Mouse (Mus musculus): ENCODE data around the gene Mpst. TPM values are rescaled to one million over a fixed set of nuclear protein-coding genes. Genes with fewer than 3 reads are reported as not detected.

The Mpst gene
- total and polyA plus RNA-seq, 2 experiments from 2014 or later = 3.8 to 84.8 TPM

DNA sequence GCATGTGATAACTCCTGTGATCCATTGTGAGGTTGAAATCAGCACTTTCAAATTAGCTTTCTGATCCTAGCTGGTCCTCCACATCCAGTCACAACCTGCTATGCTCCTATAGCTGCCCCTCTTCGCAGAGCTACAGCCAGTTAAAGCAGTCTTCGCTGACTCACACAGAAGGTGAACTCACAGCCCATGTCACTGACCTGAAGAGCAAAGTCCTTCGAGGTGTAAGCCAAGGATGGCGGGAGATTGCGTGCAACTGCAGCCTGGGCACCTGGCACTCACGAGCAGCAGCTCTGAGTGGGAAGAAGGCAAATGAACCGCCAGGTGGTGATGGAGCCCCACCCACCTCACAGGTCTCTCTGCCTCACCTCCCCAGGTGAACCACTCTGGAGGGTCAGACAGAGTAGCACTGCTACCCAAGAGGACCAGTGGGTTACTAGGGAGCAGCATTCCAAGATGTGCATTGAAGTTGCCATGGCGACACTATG is 10.7 kb upstream of the Mpst start, which contains the start of gene Tex33:
Gene Tex33, minus strand, starts transcription at position 435 of the 485 bp plus-strand sequence.
- TF ChIP-seq CTCF (IDR thresholded peaks at IDR 0.05) = no peak
- H3K27ac ChIP-seq (ENCODE audit: low read depth, low read length) = no peak within 1 kb of the TSS
- no peak within 1 kb of the TSS for H3K9ac ChIP-seq (replicated peaks; ENCODE audit: low read length, poor library complexity, severe bottlenecking)
- no peaks in the 10 kb centered on the region for H3K9me3 ChIP-seq (ENCODE audit: low read length)
- no peaks in the 10 kb centered on the region for H3K4me1 ChIP-seq (ENCODE audit: insufficient read depth, low read length)
- ATAC-seq (ENCODE audit: low FRiP score) (no peak), DNase-seq (ENCODE audit: low spot score) (no peak)
- no peak within 1 kb of the TSS for H3K4me3 ChIP-seq (ENCODE audit: low read depth, low read length)
- WGBS = 82% methylated on average over 8 of the region's 8 CpGs
- no peaks in the 10 kb centered on the region for H3K27me3 ChIP-seq (ENCODE audit: insufficient read depth, low read length)
- no peaks in the 10 kb centered on the region for H3K36me3 ChIP-seq (ENCODE audit: insufficient read depth, low read length)
- H3K4me2 ChIP-seq (ENCODE audit: low read depth, low read length, poor library complexity, severe bottlenecking) = no peak within 1 kb of the TSS

DNA sequence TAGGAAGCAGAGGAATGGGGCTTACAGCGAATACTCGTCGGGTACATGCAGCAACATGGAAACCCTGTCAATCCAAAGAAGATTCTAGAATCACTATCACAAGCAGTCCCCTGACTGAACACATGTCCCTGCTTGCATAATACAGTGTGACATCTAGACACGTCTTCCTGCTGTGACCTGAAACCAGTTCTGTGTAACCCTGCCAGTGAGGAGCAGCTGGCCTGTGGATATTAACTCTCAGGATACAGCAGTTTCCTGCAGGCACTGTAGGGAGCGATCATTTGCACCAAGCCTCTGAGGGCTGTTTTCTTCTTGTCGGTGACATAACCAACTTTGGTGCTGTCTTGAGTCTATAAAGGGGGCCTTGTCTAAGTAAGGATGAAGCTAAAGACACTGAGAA is 4.9 kb upstream of the Mpst start:
- Histone ChIP-seq H3K9me3 (ENCODE audit: low read length) (no peaks in the 10 kb centered on the region), H3K4me2 (ENCODE audit: low read depth, low read length, poor library complexity, severe bottlenecking) (no peak overlapping the region), H3K27me3 (ENCODE audit: insufficient read depth, low read length) (no peaks in the 10 kb centered on the region), H3K9ac (replicated peaks; ENCODE audit: low read length, poor library complexity, severe bottlenecking) (no peak overlapping the region), H3K4me1 (ENCODE audit: insufficient read depth, low read length) (0 out of 2 replicates have a peak, but pooled peaks cover 6% of the 10 kb centered on the region), H3K27ac (ENCODE audit: low read depth, low read length) (no peak overlapping the region), H3K4me3 (ENCODE audit: low read depth, low read length) (no peak overlapping the region), H3K36me3 (ENCODE audit: insufficient read depth, low read length) (no peaks in the 10 kb centered on the region)
- ATAC-seq (ENCODE audit: low FRiP score) (no peak), DNase-seq (ENCODE audit: low spot score) (peak; percentile 70)
- 65% methylated on average over 6 of the region's 6 CpGs for WGBS
- TF ChIP-seq CTCF (IDR thresholded peaks at IDR 0.05) = no peak

- ATAC-seq (ENCODE audit: low FRiP score) (no peak), DNase-seq (ENCODE audit: low spot score) (peak; percentile 64)
- no peak overlapping the region for H3K9ac ChIP-seq (replicated peaks; ENCODE audit: low read length, poor library complexity, severe bottlenecking)
- 64% methylated on average over 4 of the region's 4 CpGs for WGBS
- H3K4me1 ChIP-seq (ENCODE audit: insufficient read depth, low read length) = 0 out of 2 replicates have a peak, but pooled peaks cover 6% of the 10 kb centered on the region
- no peak overlapping the region for H3K4me2 ChIP-seq (ENCODE audit: low read depth, low read length, poor library complexity, severe bottlenecking)
- TF ChIP-seq CTCF (IDR thresholded peaks at IDR 0.05) = no peak
- no peaks in the 10 kb centered on the region for H3K36me3 ChIP-seq (ENCODE audit: insufficient read depth, low read length)
- H3K27me3 ChIP-seq (ENCODE audit: insufficient read depth, low read length) = no peaks in the 10 kb centered on the region
- H3K9me3 ChIP-seq (ENCODE audit: low read length) = no peaks in the 10 kb centered on the region
- H3K4me3 ChIP-seq (ENCODE audit: low read depth, low read length) = no peak overlapping the region
- peak overlapping the region; percentile 57; the same call in 1 of the 2 replicates for H3K27ac ChIP-seq (ENCODE audit: low read depth, low read length)
These were observed 4.3 kb upstream of the Mpst start for GRCm38 (mm10) chr15:78401921-78402320.

- ATAC-seq (ENCODE audit: low FRiP score) = no peak
- TF ChIP-seq CTCF (IDR thresholded peaks at IDR 0.05) = no peak
- no peaks in the 10 kb centered on the region for H3K9me3 ChIP-seq (ENCODE audit: low read length)
- DNase-seq (ENCODE audit: low spot score) = no peak
- H3K4me1 ChIP-seq (ENCODE audit: insufficient read depth, low read length) = peaks cover 10% of the 10 kb centered on the region; the same call in 1 of the 2 replicates
- H3K36me3 ChIP-seq (ENCODE audit: insufficient read depth, low read length) = no peaks in the 10 kb centered on the region
- no peak overlapping the region for H3K4me3 ChIP-seq (ENCODE audit: low read depth, low read length)
- H3K4me2 ChIP-seq (ENCODE audit: low read depth, low read length, poor library complexity, severe bottlenecking) = no peak overlapping the region
- H3K27ac ChIP-seq (ENCODE audit: low read depth, low read length) = no peak overlapping the region
- no peaks in the 10 kb centered on the region for H3K27me3 ChIP-seq (ENCODE audit: insufficient read depth, low read length)
- H3K9ac ChIP-seq (replicated peaks; ENCODE audit: low read length, poor library complexity, severe bottlenecking) = no peak overlapping the region
- WGBS = 78% methylated on average over 7 of the region's 7 CpGs
These were observed 3.8 kb upstream of the Mpst start for GRCm38 (mm10) chr15:78402423-78402822.

GRCm38 (mm10) chr15:78403301-78403741 is 2.9 kb upstream of the Mpst start:
- Histone ChIP-seq H3K4me1 (ENCODE audit: insufficient read depth, low read length) (peaks cover 14% of the 10 kb centered on the region), H3K4me3 (ENCODE audit: low read depth, low read length) (no peak overlapping the region), H3K27me3 (ENCODE audit: insufficient read depth, low read length) (0 out of 2 replicates have a peak, but pooled peaks cover 3% of the 10 kb centered on the region), H3K4me2 (ENCODE audit: low read depth, low read length, poor library complexity, severe bottlenecking) (no peak overlapping the region), H3K9me3 (ENCODE audit: low read length) (no peaks in the 10 kb centered on the region), H3K36me3 (ENCODE audit: insufficient read depth, low read length) (no peaks in the 10 kb centered on the region), H3K9ac (replicated peaks; ENCODE audit: low read length, poor library complexity, severe bottlenecking) (no peak overlapping the region), H3K27ac (ENCODE audit: low read depth, low read length) (peak overlapping the region; percentile 58)
- DNase-seq (ENCODE audit: low spot score) = no peak
- ATAC-seq (ENCODE audit: low FRiP score) = no peak
- no peak for TF ChIP-seq CTCF (IDR thresholded peaks at IDR 0.05)
- WGBS = 44% methylated on average over 3 of the region's 3 CpGs

- no peak overlapping the region for H3K4me2 ChIP-seq (ENCODE audit: low read depth, low read length, poor library complexity, severe bottlenecking)
- TF ChIP-seq CTCF (IDR thresholded peaks at IDR 0.05) = no peak
- H3K36me3 ChIP-seq (ENCODE audit: insufficient read depth, low read length) = no peaks in the 10 kb centered on the region
- H3K27me3 ChIP-seq (ENCODE audit: insufficient read depth, low read length) = peaks cover 9% of the 10 kb centered on the region; the same call in 1 of the 2 replicates
- peak overlapping the region; percentile 58; the same call in 1 of the 2 replicates for H3K27ac ChIP-seq (ENCODE audit: low read depth, low read length)
- peak; percentile 89 for DNase-seq (ENCODE audit: low spot score)
- 40% methylated on average over 1 of the region's 1 CpGs for WGBS
- H3K9me3 ChIP-seq (ENCODE audit: low read length) = no peaks in the 10 kb centered on the region
- peaks cover 14% of the 10 kb centered on the region for H3K4me1 ChIP-seq (ENCODE audit: insufficient read depth, low read length)
- ATAC-seq (ENCODE audit: low FRiP score) = no peak
- no peak overlapping the region for H3K9ac ChIP-seq (replicated peaks; ENCODE audit: low read length, poor library complexity, severe bottlenecking)
- H3K4me3 ChIP-seq (ENCODE audit: low read depth, low read length) = no peak overlapping the region
These were observed 2.3 kb upstream of the Mpst start for GRCm38 (mm10) chr15:78403896-78404295.
